Mouse (Mus musculus): ENCODE measurements around the gene Psmc6. TPM values are rescaled to one million over a fixed set of nuclear protein-coding genes. Genes with fewer than 3 reads are reported as not detected.
A peak's percentile ranks its signal among the peaks of the same experiment; 100 is the strongest.

Psmc6 gene
- total RNA-seq (2021): 100 to 1,000 TPM in 1 of 2 experiments, 10 to 100 TPM in 1; 98.3 to 105 TPM
- long read RNA-seq, experiment 1, transcript Psmc6-201 (14 exons, 2,234 nt): major isoform, 83 of 86 reads
- long read RNA-seq, experiment 1, partial matches to known transcripts: 1 of 86 reads
- long read RNA-seq, experiment 1, other reads (novel, unspliced or antisense): 2 of 86 reads
- long read RNA-seq, experiment 2, transcript Psmc6-201 (14 exons, 2,234 nt): major isoform, 120 of 126 reads
- long read RNA-seq, experiment 2, partial matches to known transcripts: 4 of 126 reads
- long read RNA-seq, experiment 2, other reads (novel, unspliced or antisense): 2 of 126 reads

DNA sequence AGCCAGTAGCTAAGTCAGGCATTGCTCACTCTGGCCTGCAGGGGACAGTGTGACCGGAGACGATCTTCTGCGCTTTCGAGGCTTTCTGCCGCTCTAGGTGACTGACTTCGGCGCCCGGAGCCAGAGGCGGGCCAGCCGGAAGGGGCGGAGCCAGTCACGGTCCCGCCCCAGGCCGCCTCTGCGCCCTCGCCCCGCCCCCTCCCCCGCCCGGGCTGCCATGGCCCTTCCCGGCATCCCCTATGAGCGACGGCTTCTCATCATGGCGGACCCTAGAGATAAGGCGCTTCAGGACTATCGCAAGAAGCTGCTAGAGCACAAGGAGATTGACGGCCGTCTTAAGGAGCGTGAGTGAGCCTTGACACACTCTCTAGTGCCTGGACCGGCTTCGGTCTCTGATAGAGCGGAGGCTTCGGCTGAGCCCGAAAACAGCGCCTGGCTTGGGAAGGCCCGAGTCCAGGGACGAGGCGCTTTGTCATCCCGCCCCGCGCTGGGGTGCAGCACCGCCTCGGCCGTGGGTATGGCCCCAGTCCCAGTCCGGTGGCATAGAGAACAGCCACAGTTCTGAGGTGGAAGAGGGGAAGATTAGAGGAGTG lies at the start of gene Psmc6:
Gene Psmc6 (plus strand): TSS at position 200 of the 593 bp plus-strand sequence.
- peak; percentile 88 to 94 for DNase-seq (ENCODE audit: low spot score in 2 of 2)

GRCm38 (mm10) chr14:45282066-45282465 lies 47.5 kb upstream of the Psmc6 start:
- DNase-seq (ENCODE audit: low spot score in 2 of 2): no peak

GRCm38 (mm10) chr14:45291608-45292007 lies 38.0 kb upstream of the Psmc6 start:
- no peak for DNase-seq (ENCODE audit: low spot score in 2 of 2)

GRCm38 (mm10) chr14:45303939-45304338 lies 25.6 kb upstream of the Psmc6 start:
- DNase-seq (ENCODE audit: low spot score in 2 of 2): no peak

GRCm38 (mm10) chr14:45304389-45304788 lies 25.2 kb upstream of the Psmc6 start:
- no peak for DNase-seq (ENCODE audit: low spot score in 2 of 2)

- DNase-seq (ENCODE audit: low spot score in 2 of 2): no peak
These were observed 23.7 kb upstream of the Psmc6 start for GRCm38 (mm10) chr14:45305852-45306251.

GRCm38 (mm10) chr14:45307630-45308328 lies 21.8 kb upstream of the Psmc6 start:
- DNase-seq (ENCODE audit: low spot score in 2 of 2): no peak

DNA sequence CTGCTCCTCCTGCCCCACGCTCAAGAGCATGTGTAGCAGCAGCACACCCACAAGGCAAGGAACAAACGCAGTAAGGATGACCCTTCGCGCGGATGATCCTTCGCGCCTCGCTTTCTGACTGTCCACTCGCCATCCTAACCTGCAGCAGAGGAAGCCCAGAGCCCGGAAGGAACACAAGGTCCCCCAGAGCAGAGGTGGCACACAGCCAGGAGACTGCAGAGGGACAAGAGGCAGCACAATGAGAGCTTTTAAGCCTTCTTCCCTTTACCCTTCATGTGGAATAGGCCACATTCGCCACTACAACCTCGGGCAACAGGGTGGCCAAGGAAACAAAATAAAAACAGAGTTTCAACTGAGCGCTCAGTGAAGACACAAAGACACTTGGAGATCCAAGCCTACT lies 19.9 kb upstream of the Psmc6 start:
- no peak for DNase-seq (ENCODE audit: low spot score in 2 of 2)

DNA sequence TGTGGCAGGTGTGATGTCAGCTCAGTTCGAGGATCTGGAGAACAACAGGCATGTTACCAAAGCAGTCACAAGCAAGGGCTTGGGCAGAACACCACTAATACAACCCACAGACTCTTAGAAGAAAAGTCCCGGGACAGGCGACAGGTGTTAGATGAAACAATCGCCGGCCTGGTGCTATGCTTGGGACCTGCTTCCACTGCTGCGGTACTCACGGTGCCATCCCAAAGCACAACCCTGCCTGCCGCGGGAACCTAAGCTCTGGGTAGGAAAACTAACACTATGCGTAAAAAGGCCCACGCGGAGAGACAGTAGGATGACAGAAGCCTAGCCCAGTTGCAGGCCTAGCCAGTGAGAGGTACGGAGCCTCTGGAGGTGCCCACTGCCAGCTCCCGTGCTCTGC lies 19.5 kb upstream of the Psmc6 start:
- DNase-seq (ENCODE audit: low spot score in 2 of 2): no peak

GRCm38 (mm10) chr14:45316927-45317326 lies 12.7 kb upstream of the Psmc6 start:
- DNase-seq (ENCODE audit: low spot score in 2 of 2): no peak

GRCm38 (mm10) chr14:45317921-45318411 lies 11.6 kb upstream of the Psmc6 start:
- peak; percentile 10 to 32 for DNase-seq (ENCODE audit: low spot score in 2 of 2)

- peak; percentile 70 to 77 for DNase-seq (ENCODE audit: low spot score in 2 of 2)
These were observed 11.0 kb upstream of the Psmc6 start, which contains the start of gene Ero1l for GRCm38 (mm10) chr14:45318426-45319236. TSS of gene Ero1l (minus strand) at chr14:45318771.

GRCm38 (mm10) chr14:45319237-45319610 lies 10.4 kb upstream of the Psmc6 start:
- no peak for DNase-seq (ENCODE audit: low spot score in 2 of 2)

DNA sequence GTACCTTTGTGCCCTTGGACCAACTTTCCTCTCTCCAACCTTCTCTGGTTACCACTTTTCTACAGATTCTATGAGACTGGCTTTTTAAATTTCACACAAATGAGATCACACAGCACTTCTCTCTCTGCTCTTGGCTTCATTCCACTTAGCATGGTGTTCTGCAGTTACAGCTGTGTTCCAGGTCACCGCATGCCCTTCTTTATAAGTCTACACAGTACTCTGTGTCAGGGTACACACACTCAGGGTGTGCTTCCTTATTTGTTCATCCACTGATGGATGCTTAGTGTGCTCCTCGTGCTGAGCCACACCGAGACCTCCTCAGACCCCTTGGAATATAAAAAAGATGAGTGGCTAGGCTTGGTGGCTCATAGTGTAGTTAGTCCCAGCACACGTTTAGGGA lies 9.5 kb upstream of the Psmc6 start:
- no peak for DNase-seq (ENCODE audit: low spot score in 2 of 2)

- no peak for DNase-seq (ENCODE audit: low spot score in 2 of 2)
These were observed 8.5 kb upstream of the Psmc6 start for GRCm38 (mm10) chr14:45321067-45321466.

DNA sequence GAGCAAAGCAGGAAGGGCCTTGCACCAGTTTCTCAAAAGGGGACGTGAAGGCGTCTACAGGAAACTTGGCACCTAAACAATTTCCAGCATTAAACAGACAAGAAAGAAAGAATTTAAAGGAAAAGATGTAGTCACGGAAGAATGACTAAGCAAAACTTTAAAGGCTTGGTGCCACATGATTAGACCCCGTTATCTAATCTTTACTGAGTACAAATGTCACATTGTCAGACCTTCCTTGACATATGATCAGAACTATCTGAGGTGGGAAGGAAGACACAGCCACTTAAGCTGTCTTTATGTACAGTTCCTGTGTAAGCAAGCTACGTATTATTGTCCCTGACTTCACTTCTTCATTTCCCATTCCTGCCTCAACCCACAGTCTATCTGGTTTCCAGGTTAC lies 8.0 kb upstream of the Psmc6 start:
- DNase-seq (ENCODE audit: low spot score in 2 of 2): no peak

- DNase-seq (ENCODE audit: low spot score in 2 of 2): no peak
These were observed 7.1 kb upstream of the Psmc6 start for GRCm38 (mm10) chr14:45322450-45322849.

DNA sequence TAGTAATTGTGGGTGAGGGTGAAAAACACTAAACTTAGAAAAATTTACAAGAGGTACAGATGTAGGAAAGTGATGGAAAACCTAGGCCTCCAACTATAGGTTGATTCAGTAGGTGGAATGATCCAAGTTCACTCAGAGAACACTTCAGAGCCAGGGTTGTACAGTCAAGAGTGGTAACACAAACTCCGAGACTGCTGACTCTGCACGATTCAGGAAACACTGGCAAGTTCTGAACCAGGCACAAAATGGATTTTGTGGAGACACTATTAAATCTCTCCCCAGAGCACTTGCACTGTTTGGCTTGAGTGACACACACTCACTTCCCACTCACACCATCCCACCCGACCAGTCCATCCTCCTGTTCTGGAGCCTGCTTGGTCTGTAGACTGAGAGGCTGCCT lies 6.3 kb upstream of the Psmc6 start:
- DNase-seq (ENCODE audit: low spot score in 2 of 2): no peak

- no peak for DNase-seq (ENCODE audit: low spot score in 2 of 2)
These were observed 4.1 kb upstream of the Psmc6 start for GRCm38 (mm10) chr14:45325471-45325870.

- no peak for DNase-seq (ENCODE audit: low spot score in 2 of 2)
These were observed 1.4 kb upstream of the Psmc6 start for GRCm38 (mm10) chr14:45328072-45328713.
